Mouse (Mus musculus) MEL (cell line): Measurements from ENCODE around the gene Ssh2. TPM values are rescaled to one million over a fixed set of nuclear protein-coding genes. Genes with fewer than 3 reads are reported as not detected.

ENCODE experiments used
- DNase-seq: peaks from one replicate; pipeline ENCODE4 v3.0.0; 2011; ENCODE audit warnings: low read depth, low spot score
- H3K27ac ChIP-seq: 2 replicates; pipeline ENCODE4 v1.5.1; 2012; ENCODE audit warnings: low read depth, mild to moderate bottlenecking, control low read depth, low read length, moderate library complexity; ENCODE audit not compliant: control insufficient read depth
- H3K27me3 ChIP-seq, 2 experiments: fragments of 150-350 bp in 1 of 2; sonication (generic) in 1 of 2; 2 replicates each; pipeline ENCODE4 v1.6.1; 2012; ENCODE audit warnings: low read length in 2 of 2, mild to moderate bottlenecking in 2 of 2, improper control_type of control experiment in 1 of 2, moderate library complexity in 1 of 2; ENCODE audit not compliant: insufficient read depth in 2 of 2, control insufficient read depth in 1 of 2
- H3K36me3 ChIP-seq, 2 experiments: 2 replicates each; pipeline ENCODE4 v1.6.1; 2012 to 2014; ENCODE audit warnings: low read length in 2 of 2, improper control_type of control experiment in 1 of 2, inconsistent platforms in 1 of 2, mild to moderate bottlenecking in 1 of 2; ENCODE audit not compliant: insufficient read depth in 2 of 2, control insufficient read depth in 1 of 2
- H3K4me1 ChIP-seq, 2 experiments: fragments of 150-350 bp in 1 of 2; sonication (generic) in 1 of 2; 2 replicates each; pipeline ENCODE4 v1.6.1; 2012; ENCODE audit warnings: low read length in 2 of 2, improper control_type of control experiment in 1 of 2, mild to moderate bottlenecking in 1 of 2; ENCODE audit not compliant: insufficient read depth in 2 of 2, control insufficient read depth in 1 of 2
- H3K4me3 ChIP-seq, 2 experiments: fragments of 150-350 bp in 1 of 2; sonication (generic) in 1 of 2; 2 replicates each; pipeline ENCODE4 v1.5.1; 2012; ENCODE audit warnings: low read depth in 2 of 2, low read length in 2 of 2, mild to moderate bottlenecking in 2 of 2, moderate library complexity in 2 of 2, control low read depth in 1 of 2, improper control_type of control experiment in 1 of 2; ENCODE audit not compliant: control insufficient read depth in 1 of 2, insufficient read depth in 1 of 2
- H3K79me2 ChIP-seq: 2 replicates; pipeline ENCODE4 v1.6.1; 2012; ENCODE audit warnings: mild to moderate bottlenecking, low read length, moderate library complexity; ENCODE audit not compliant: control insufficient read depth, poor library complexity, insufficient read depth
- H3K9ac ChIP-seq: 2 replicates; pipeline ENCODE4 v1.6.1; 2012; ENCODE audit warnings: low read depth, mild to moderate bottlenecking, control low read depth, low read length, moderate library complexity; ENCODE audit not compliant: control insufficient read depth, poor library complexity, severe bottlenecking
- H3K9me3 ChIP-seq: fragments of 150-350 bp; sonication (generic); replicated peaks from 2 replicates; pipeline ENCODE4 v1.6.1; 2012; ENCODE audit warnings: mild to moderate bottlenecking, low read length, improper control_type of control experiment, moderate library complexity; ENCODE audit not compliant: insufficient read depth
- CHD1 ChIP-seq: IDR thresholded peaks from 2 replicates; pipeline ENCODE4 v1.6.1; 2012; ENCODE audit warnings: low read depth, mild to moderate bottlenecking, inconsistent platforms, low read length, improper control_type of control experiment
- EP300 ChIP-seq, 2 experiments: IDR thresholded peaks; 2 replicates each; pipeline ENCODE4 v1.6.1; 2011; ENCODE audit warnings: improper control_type of control experiment in 2 of 2, low read length in 2 of 2, low read depth in 1 of 2, mild to moderate bottlenecking in 1 of 2
- ETS1 ChIP-seq: IDR thresholded peaks from 2 replicates; pipeline ENCODE4 v1.6.1; 2012; ENCODE audit warnings: low read depth, mild to moderate bottlenecking, inconsistent platforms, low read length, improper control_type of control experiment, moderate library complexity
- GATA1 ChIP-seq: IDR thresholded peaks from 2 replicates; pipeline ENCODE4 v1.6.1; 2011; ENCODE audit warnings: low read depth, low read length, improper control_type of control experiment
- JUND ChIP-seq: IDR thresholded peaks from 2 replicates; pipeline ENCODE4 v1.6.1; 2011; ENCODE audit warnings: low read depth, mild to moderate bottlenecking, improper control_type of control experiment, low read length
- KAT2A ChIP-seq: conservative IDR thresholded peaks from 2 replicates; pipeline ENCODE4 v1.6.1; 2012; ENCODE audit warnings: low read depth, low read length, improper control_type of control experiment, inconsistent platforms
- MAFK ChIP-seq: IDR thresholded peaks from 2 replicates; pipeline ENCODE4 v1.6.1; 2011; ENCODE audit warnings: low read depth, mild to moderate bottlenecking, low read length, improper control_type of control experiment, borderline replicate concordance
- MEF2A ChIP-seq: IDR thresholded peaks from 2 replicates; pipeline ENCODE4 v1.6.1; 2014; ENCODE audit warnings: low read depth, mild to moderate bottlenecking, inconsistent platforms, low read length, improper control_type of control experiment; ENCODE audit not compliant: poor library complexity, insufficient replicate concordance, severe bottlenecking; ENCODE audit errors: extremely low read depth
- MYC ChIP-seq: IDR thresholded peaks from 2 replicates; pipeline ENCODE4 v1.6.1; 2011; ENCODE audit warnings: low read depth, mild to moderate bottlenecking, low read length, improper control_type of control experiment, moderate library complexity
- NRF1 ChIP-seq: IDR thresholded peaks from 2 replicates; pipeline ENCODE4 v1.6.1; 2014; ENCODE audit warnings: low read depth, mild to moderate bottlenecking, inconsistent platforms, low read length, improper control_type of control experiment, moderate library complexity; ENCODE audit not compliant: poor library complexity, insufficient read depth, severe bottlenecking
- RCOR1 ChIP-seq: IDR thresholded peaks from 2 replicates; pipeline ENCODE4 v1.6.1; 2012; ENCODE audit warnings: low read depth, mild to moderate bottlenecking, inconsistent platforms, low read length, improper control_type of control experiment
- SMC3 ChIP-seq: IDR thresholded peaks from 2 replicates; pipeline ENCODE4 v1.6.1; 2011; ENCODE audit warnings: low read depth, low read length, improper control_type of control experiment
- TAL1 ChIP-seq: IDR thresholded peaks from 2 replicates; pipeline ENCODE4 v1.6.1; 2012; ENCODE audit warnings: mild to moderate bottlenecking, inconsistent platforms, low read length, moderate library complexity, mixed read lengths
- TCF12 ChIP-seq: IDR thresholded peaks from 2 replicates; pipeline ENCODE4 v1.6.1; 2014; ENCODE audit warnings: low read depth, mild to moderate bottlenecking, inconsistent platforms, low read length, improper control_type of control experiment, moderate library complexity
- USF1 ChIP-seq: IDR thresholded peaks from 2 replicates; pipeline ENCODE4 v1.6.1; 2014; ENCODE audit warnings: low read depth, mild to moderate bottlenecking, inconsistent platforms, low read length, improper control_type of control experiment, moderate library complexity
- ZNF384 ChIP-seq: IDR thresholded peaks from 2 replicates; pipeline ENCODE4 v1.6.1; 2012; ENCODE audit warnings: low read depth, mild to moderate bottlenecking, inconsistent platforms, low read length, improper control_type of control experiment
- polyA plus RNA-seq, 2 experiments: library from polyadenylated mRNA; stranded (reverse) in 1 of 2; unstranded in 1 of 2; fragments of >175 nt in 1 of 2; fragments of >200 nt in 1 of 2; gene quantifications; 2 replicates each; pipeline versions ENCODE4 v1.2.1 to v1.2.4; 2012; ENCODE audit warnings: low replicate concordance in 2 of 2, low read depth in 1 of 2; ENCODE audit not compliant: insufficient read length in 2 of 2, insufficient read depth in 1 of 2, missing spikeins in 1 of 2
- total RNA-seq: library from RNA; depleted of rRNA; stranded (reverse); fragments of 300-350 nt; gene quantifications from 2 replicates; pipeline ENCODE4 v1.2.3, GENCODE M21; 2012

Gene Ssh2
- total and polyA plus RNA-seq, 3 experiments: 6.3 to 29.2 (median 16.5) TPM

GRCm38 (mm10) chr11:77235267-77235666, 19.2 kb downstream of the Ssh2 start:
- Histone ChIP-seq H3K4me3 (no peak overlapping the region), H3K79me2 (peaks cover 11% of the 10 kb centered on the region), H3K27me3 (no peaks in the 10 kb centered on the region), H3K4me1 (peaks cover 17 to 32% of the 10 kb centered on the region in 2 experiments), H3K36me3 (peaks cover 0 to 36% of the 10 kb centered on the region in 2 experiments; a peak in 2 of 4 replicates), H3K9ac (no peak overlapping the region), H3K27ac (no peak overlapping the region), H3K9me3 (no peaks in the 10 kb centered on the region)
- DNase-seq: no peak
- TF ChIP-seq ZNF384 (peak; percentile 64), JUND (no peak)

GRCm38 (mm10) chr11:77239658-77240345, 23.7 kb downstream of the Ssh2 start:
- Histone ChIP-seq H3K4me3 (no peak overlapping the region), H3K9ac (no peak overlapping the region; the same call in 1 of the 2 replicates), H3K27me3 (no peaks in the 10 kb centered on the region), H3K36me3 (peaks cover 0 to 36% of the 10 kb centered on the region in 2 experiments; a peak in 2 of 4 replicates), H3K27ac (peak overlapping the region; percentile 14), H3K4me1 (peaks cover 14 to 21% of the 10 kb centered on the region in 2 experiments), H3K9me3 (no peaks in the 10 kb centered on the region), H3K79me2 (peaks cover 3% of the 10 kb centered on the region)
- TF ChIP-seq KAT2A (no peak), SMC3 (no peak), TCF12 (peak; percentile 68), MEF2A (no peak), GATA1 (peak; percentile 76), USF1 (0 out of 2 replicates have a peak, but pooled peaks have one; percentile 1), MAFK (no peak), ETS1 (peak; percentile 77; the same call in 1 of the 2 replicates), EP300 (IDR thresholded peaks at IDR 0.05; ENCODE audit: low read depth in 1 of 2, low read length in 2 of 2) (peak; percentile 85 to 91), RCOR1 (peak; percentile 58; the same call in 1 of the 2 replicates), ZNF384 (peak; percentile 74), TAL1 (peak; percentile 76), NRF1 (no peak), CHD1 (no peak), MYC (peak; percentile 47; the same call in 1 of the 2 replicates)
- peak; percentile 91 for DNase-seq
